Mouse (Mus musculus) G1E-ER4 (cell line): ENCODE measurements around the gene Usf1. TPM values are rescaled to one million over a fixed set of nuclear protein-coding genes. Genes with fewer than 3 reads are reported as not detected.

Experiments used
- GATA1 ChIP-seq: IDR thresholded peaks from one replicate; pipeline ENCODE4 v1.8.0; 2012; ENCODE audit warnings: low read length, inconsistent platforms
- polyA plus RNA-seq: library from polyadenylated mRNA; stranded (reverse); fragments of >175 nt; gene quantifications from 2 replicates; pipeline ENCODE4 v1.2.3, GENCODE M21; 2012

Gene Usf1
- polyA plus RNA-seq, 1 experiment, result 35.2 TPM

- no peak for TF ChIP-seq GATA1
Measured at GRCm38 (mm10) chr1:171460551-171461503, 49.7 kb downstream of the Usf1 start.

- TF ChIP-seq GATA1, result no peak
Measured at GRCm38 (mm10) chr1:171463133-171463532, 52.0 kb downstream of the Usf1 start.

- no peak for TF ChIP-seq GATA1
Measured at GRCm38 (mm10) chr1:171465749-171466412, 54.8 kb downstream of the Usf1 start.

GRCm38 (mm10) chr1:171466565-171466964, 55.5 kb downstream of the Usf1 start:
- TF ChIP-seq GATA1, result no peak

Other genes starting within 250 kb of the Usf1 start
- gene Pcp4l1, start 215.0 kb upstream of the Usf1 start, polyA plus RNA-seq, result not detected in 2 replicates
- gene Nr1i3, start 197.3 kb upstream of the Usf1 start, polyA plus RNA-seq, result 0.40 and 0.42 TPM in 2 replicates
- 50.2 and 61.5 TPM in 2 replicates for gene Tomm40l, start 188.8 kb upstream of the Usf1 start, polyA plus RNA-seq
- gene Apoa2, start 186.3 kb upstream of the Usf1 start, polyA plus RNA-seq, result not detected in 2 replicates
- not detected in 2 replicates for gene Fcer1g, start 176.9 kb upstream of the Usf1 start, polyA plus RNA-seq
- 0.09 TPM in 2 replicates for gene Adamts4, start 160.9 kb upstream of the Usf1 start, polyA plus RNA-seq
- 40.4 and 106 TPM in 2 replicates for gene Ndufs2, start 159.9 kb upstream of the Usf1 start, polyA plus RNA-seq
- 26.9 and 32.7 TPM in 2 replicates for gene B4galt3, start 141.0 kb upstream of the Usf1 start, polyA plus RNA-seq
- gene Ppox, start 130.1 kb upstream of the Usf1 start, polyA plus RNA-seq, result 38.6 and 45.3 TPM in 2 replicates
- gene Usp21, start 123.3 kb upstream of the Usf1 start, polyA plus RNA-seq, result 49.8 and 54.4 TPM in 2 replicates
- 51.5 and 62.9 TPM in 2 replicates for gene Ufc1, start 116.3 kb upstream of the Usf1 start, polyA plus RNA-seq
- 25.2 and 28.3 TPM in 2 replicates for gene Dedd, start 82.2 kb upstream of the Usf1 start, polyA plus RNA-seq
- gene Nit1, start 65.7 kb upstream of the Usf1 start, polyA plus RNA-seq, result 14.2 and 16.9 TPM in 2 replicates
- 19.0 and 19.9 TPM in 2 replicates for gene Pfdn2, start 65.6 kb upstream of the Usf1 start, polyA plus RNA-seq
- gene Klhdc9, start 50.5 kb upstream of the Usf1 start, polyA plus RNA-seq, result 0.48 and 0.63 TPM in 2 replicates
- not detected in 2 replicates for gene Nectin4, start 41.2 kb upstream of the Usf1 start, polyA plus RNA-seq
- 0.95 and 1.1 TPM in 2 replicates for gene Arhgap30, start 22.4 kb upstream of the Usf1 start, polyA plus RNA-seq
- gene Tstd1, start 7.6 kb downstream of the Usf1 start, polyA plus RNA-seq, result 0.22 TPM in 1 of 2 replicates, not detected in the other
- gene F11r, start 26.2 kb downstream of the Usf1 start, polyA plus RNA-seq, result not detected in 2 replicates
- 12.2 and 15.6 TPM in 2 replicates for gene Alyref2, start 92.2 kb downstream of the Usf1 start, polyA plus RNA-seq
- gene Itln1, start 124.0 kb downstream of the Usf1 start, polyA plus RNA-seq, result not detected in 2 replicates
- not detected in 2 replicates for gene Cd244a, start 147.9 kb downstream of the Usf1 start, polyA plus RNA-seq
- not detected in 2 replicates for gene Ly9, start 196.1 kb downstream of the Usf1 start, polyA plus RNA-seq
- not detected in 2 replicates for gene Slamf7, start 241.7 kb downstream of the Usf1 start, polyA plus RNA-seq